Mouse (Mus musculus) thymus, adult 2 months (tissue): Measurements from ENCODE around the gene Celf2. TPM values are rescaled to one million over a fixed set of nuclear protein-coding genes. Genes with fewer than 3 reads are reported as not detected.

ENCODE experiments used
- DNase-seq: peaks from one replicate; pipeline ENCODE4 v3.0.0; 2021
- H3K27ac ChIP-seq: fragments of 200-500 bp; 2 replicates; pipeline ENCODE4 v1.5.1; 2012; ENCODE audit warnings: low read length, control low read depth; ENCODE audit not compliant: control insufficient read depth, insufficient read depth
- H3K27me3 ChIP-seq: fragments of 200-500 bp; 2 replicates; pipeline ENCODE4 v1.6.1; 2012; ENCODE audit warnings: mild to moderate bottlenecking, low read length, moderate library complexity, mixed read lengths; ENCODE audit not compliant: control insufficient read depth, insufficient read depth
- H3K36me3 ChIP-seq: fragments of 200-500 bp; 2 replicates; pipeline ENCODE4 v1.6.1; 2012; ENCODE audit warnings: mild to moderate bottlenecking, low read length, moderate library complexity; ENCODE audit not compliant: control insufficient read depth, insufficient read depth
- H3K4me1 ChIP-seq: fragments of 200-500 bp; replicated peaks from 2 replicates; pipeline ENCODE4 v1.6.1; 2012; ENCODE audit warnings: low read length; ENCODE audit not compliant: control insufficient read depth, insufficient read depth
- H3K4me3 ChIP-seq: fragments of 200-500 bp; 2 replicates; pipeline ENCODE4 v1.5.1; 2012; ENCODE audit warnings: mild to moderate bottlenecking, low read length, control low read depth, moderate library complexity; ENCODE audit not compliant: control insufficient read depth, insufficient read depth
- CTCF ChIP-seq: fragments of 200-500 bp; IDR thresholded peaks from 2 replicates; pipeline ENCODE4 v1.5.1; 2012; ENCODE audit warnings: mild to moderate bottlenecking, control low read depth, low read length, moderate library complexity, borderline replicate concordance; ENCODE audit not compliant: control insufficient read depth, poor library complexity, insufficient read depth; ENCODE audit errors: extremely low read depth
- POLR2A ChIP-seq: fragments of 200-500 bp; IDR thresholded peaks from 2 replicates; pipeline ENCODE4 v1.6.1; 2012; ENCODE audit warnings: mild to moderate bottlenecking, low read length, control low read depth, moderate library complexity; ENCODE audit not compliant: control insufficient read depth, poor library complexity, insufficient read depth; ENCODE audit errors: extremely low read depth
- WGBS: fragments of 180-500 bp; shearing (Covaris S2); methylation state at CpG from one replicate; pipeline ENCODE4 v1.1.7; 2018; 5-methylcytosine and 5-hydroxymethylcytosine counted together
- polyA plus RNA-seq: library from polyadenylated mRNA; depleted of rRNA; stranded (reverse); fragments of >200 nt; gene quantifications from 2 replicates; pipeline ENCODE4 v1.2.3, GENCODE M21; 2012

Celf2 gene
- polyA plus RNA-seq, 1 experiment: 214 TPM

DNA sequence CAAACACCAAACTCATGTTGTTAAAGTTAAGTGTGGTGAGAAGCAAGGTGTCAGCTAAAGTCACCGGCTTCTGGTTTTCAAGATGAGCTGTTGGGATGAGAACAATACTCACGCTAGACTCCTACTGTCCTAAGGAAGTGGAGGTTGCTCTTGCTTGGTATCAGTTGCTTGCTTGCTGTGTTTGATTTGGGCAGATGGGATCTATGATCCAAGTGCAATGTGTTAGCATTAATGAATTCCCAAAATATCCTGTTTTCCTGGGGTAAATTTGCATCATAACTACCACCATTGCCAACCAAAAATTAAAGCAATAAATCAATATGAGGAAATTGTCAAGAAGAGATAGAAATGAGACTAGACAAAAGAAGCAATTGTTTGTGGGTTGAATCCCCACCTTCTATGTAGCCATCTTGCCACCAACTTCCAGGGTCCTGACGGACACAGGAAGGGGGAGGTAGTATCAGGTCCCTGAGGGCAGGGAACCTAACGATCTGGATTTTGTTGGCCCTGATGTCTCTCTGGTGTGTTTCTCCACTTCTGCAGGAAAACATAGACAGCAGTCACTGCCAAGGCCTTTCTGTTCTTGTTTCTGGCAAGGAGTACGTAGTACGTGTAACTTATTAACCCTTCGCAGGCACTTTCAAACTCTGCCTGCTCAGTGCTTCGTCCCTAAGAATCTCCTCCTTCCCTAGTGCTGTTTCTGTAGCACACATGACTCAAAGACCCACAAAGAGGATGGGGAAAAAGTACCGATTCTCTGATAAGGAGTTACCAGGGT lies 563.5 kb downstream of the Celf2 start:
- no peak overlapping the region for H3K4me3 ChIP-seq
- no peak for TF ChIP-seq CTCF
- TF ChIP-seq POLR2A: no peak
- WGBS: 91% methylated on average over 9 of the region's 9 CpGs
- H3K4me1 ChIP-seq: no peaks in the 10 kb centered on the region
- DNase-seq: no peak
- H3K27ac ChIP-seq: no peak overlapping the region
- no peaks in the 10 kb centered on the region for H3K36me3 ChIP-seq
- H3K27me3 ChIP-seq: no peaks in the 10 kb centered on the region

DNA sequence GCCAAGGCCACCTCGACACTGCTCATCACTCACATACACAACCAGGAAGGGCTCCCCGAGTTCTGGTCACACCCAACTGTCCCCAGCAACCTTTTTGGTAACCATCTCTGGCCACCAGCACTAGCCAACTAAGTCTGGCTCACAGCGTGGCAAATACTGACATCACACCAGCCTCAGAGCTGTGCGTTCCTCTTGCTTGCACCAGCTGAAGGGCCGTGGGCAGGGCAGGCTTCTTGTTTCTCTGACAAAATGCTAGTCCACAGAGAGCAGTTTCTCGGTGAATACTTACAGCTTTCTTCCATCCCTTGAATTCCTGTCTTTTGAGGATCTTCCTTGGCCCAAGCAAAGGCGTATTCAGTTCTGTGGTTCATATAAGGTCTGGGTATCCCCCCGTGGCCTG lies 565.7 kb downstream of the Celf2 start:
- WGBS: 89% methylated on average over 8 of the region's 8 CpGs
- Histone ChIP-seq H3K27ac (no peak overlapping the region), H3K4me3 (no peak overlapping the region), H3K36me3 (no peaks in the 10 kb centered on the region), H3K27me3 (no peaks in the 10 kb centered on the region), H3K4me1 (no peaks in the 10 kb centered on the region)
- TF ChIP-seq CTCF: no peak
- TF ChIP-seq POLR2A: no peak
- DNase-seq: no peak

DNA sequence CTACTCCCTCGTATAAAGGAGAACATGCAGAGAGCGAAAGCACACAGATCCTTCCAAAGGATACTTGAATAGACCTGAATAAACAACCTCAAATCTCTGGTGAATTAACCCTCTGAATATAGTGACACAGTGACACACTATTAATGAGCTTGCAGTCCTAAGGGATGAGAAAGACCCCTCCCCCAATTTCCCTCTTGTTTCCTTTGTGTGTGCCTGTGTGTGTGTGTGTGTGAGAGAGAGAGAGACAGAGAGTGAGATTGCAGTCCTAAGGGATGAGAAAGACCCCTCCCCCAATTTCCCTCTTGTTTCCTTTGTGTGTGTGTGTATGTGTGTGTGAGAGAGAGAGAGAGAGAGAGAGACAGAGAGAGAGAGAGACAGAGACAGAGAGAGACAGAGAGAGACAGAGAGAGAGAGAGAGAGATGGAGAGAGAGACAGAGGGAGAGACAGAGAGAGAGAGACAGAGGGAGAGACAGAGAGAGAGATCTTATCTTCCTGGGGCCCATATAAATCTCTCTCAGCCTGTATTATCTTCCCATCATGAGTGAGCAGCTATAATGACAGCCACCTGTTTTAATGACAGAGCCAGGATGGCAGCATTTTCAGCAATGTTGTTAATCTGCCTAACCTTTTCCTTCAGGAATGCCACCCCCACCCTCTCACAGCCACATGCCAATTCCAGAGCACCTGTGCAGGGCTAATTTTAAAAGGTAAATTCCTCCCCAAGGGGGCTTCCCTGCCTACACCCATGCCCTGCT lies 566.5 kb downstream of the Celf2 start:
- Histone ChIP-seq H3K36me3 (no peaks in the 10 kb centered on the region), H3K27me3 (no peaks in the 10 kb centered on the region), H3K27ac (no peak overlapping the region), H3K4me3 (no peak overlapping the region), H3K4me1 (no peaks in the 10 kb centered on the region)
- TF ChIP-seq CTCF (no peak), POLR2A (no peak)
- DNase-seq: no peak
- WGBS: 95% methylated on average over 2 of the region's 2 CpGs

- Histone ChIP-seq H3K27me3 (no peaks in the 10 kb centered on the region), H3K4me1 (no peaks in the 10 kb centered on the region), H3K27ac (no peak overlapping the region), H3K36me3 (no peaks in the 10 kb centered on the region), H3K4me3 (no peak overlapping the region)
- TF ChIP-seq CTCF (no peak), POLR2A (no peak)
- DNase-seq: no peak
- 97% methylated on average over 2 of the region's 2 CpGs for WGBS
These were observed 570.2 kb downstream of the Celf2 start for GRCm38 (mm10) chr2:6939143-6939542.

DNA sequence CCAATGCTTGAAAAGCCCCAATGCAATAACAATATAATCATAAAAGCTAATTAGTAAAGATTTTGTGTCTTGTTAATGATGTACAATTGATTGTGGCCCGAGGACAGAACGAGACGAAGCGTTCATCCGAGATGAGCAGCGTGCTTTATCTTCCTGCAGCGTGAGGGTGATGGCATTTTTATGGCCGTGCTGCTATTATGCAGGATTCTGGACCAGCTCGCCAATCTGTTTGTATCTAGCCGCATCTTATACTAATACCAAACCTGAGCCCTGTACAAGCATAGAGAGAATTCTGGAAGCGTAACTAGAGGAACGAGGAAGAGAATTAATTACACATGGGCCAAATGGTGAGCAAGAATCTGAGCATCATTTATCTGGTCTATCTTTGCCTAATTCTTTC lies 576.2 kb downstream of the Celf2 start:
- TF ChIP-seq CTCF (no peak), POLR2A (no peak)
- Histone ChIP-seq H3K36me3 (no peaks in the 10 kb centered on the region), H3K27me3 (no peaks in the 10 kb centered on the region), H3K4me1 (no peaks in the 10 kb centered on the region), H3K4me3 (no peak overlapping the region), H3K27ac (no peak overlapping the region)
- 97% methylated on average over 12 of the region's 12 CpGs for WGBS
- DNase-seq: no peak

DNA sequence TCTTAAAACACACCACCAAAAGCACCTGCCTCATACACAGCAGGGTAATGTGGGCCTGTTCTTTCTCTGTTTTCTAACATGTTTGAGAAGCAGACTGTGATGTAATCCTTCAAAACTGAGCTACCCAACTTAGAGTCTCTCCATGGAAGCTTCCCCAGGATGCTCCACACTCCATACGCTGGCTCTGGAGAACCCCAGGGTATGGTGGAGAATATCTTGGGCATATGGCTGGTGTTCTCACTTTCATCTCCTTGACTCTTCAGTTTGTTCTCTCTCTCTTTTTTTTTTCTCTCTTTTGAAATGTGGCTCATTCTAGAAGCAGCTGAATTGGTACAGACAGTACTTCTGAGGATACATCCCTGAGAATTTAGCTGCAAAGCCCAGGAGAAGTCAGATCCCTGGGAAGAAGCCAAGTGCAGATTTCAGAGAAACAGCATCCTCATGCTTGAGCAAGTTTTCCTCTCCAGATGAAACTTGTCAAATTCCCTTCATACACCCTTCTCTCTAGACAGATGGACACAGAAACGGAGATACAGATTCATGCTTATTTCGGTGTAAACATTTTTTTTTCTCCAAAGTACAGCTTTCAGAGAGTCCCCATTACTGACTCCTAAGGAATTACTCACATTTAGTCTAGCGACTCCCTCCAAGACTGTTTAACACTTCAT lies 581.5 kb downstream of the Celf2 start:
- DNase-seq: no peak
- Histone ChIP-seq H3K27me3 (no peaks in the 10 kb centered on the region), H3K27ac (no peak overlapping the region), H3K4me1 (no peaks in the 10 kb centered on the region), H3K36me3 (no peaks in the 10 kb centered on the region), H3K4me3 (no peak overlapping the region)
- TF ChIP-seq CTCF (no peak), POLR2A (no peak)
- WGBS: 95% methylated on average over 4 of the region's 4 CpGs
